Mouse (Mus musculus): ENCODE results near the gene Slc24a3.

DNA sequence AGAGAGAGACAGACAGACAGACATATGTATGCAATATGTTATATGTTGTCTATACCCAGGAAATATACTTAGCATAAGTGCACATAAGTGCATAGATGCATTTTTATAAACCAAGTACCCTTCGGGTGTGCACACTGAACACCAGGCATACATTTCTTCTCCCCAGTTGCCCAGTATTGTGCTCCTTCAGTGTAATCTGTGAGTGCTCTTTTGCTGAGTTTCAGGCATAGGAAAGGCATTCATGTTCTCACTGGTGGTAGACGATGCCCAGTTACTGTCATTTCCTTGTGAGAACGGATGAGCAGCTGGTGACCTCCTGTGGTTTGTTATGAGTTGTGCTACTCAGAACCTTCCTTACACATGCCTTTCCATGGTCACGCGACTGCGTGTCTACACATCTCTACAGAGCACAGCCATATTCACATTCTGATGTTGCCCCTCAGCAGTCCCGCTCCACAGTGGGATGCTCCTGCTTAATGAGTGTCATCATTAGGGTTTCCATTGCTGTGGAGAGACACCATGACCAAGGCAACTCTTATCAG, 29.0 kb downstream of the Slc24a3 start:
- TF ChIP-seq POLR2A (IDR thresholded peaks at IDR 0.05; ENCODE audit: borderline replicate concordance, extremely low read depth, insufficient read depth, insufficient read length, poor library complexity, severe bottlenecking) (no peak), CTCF (IDR thresholded peaks at IDR 0.05; ENCODE audit: borderline replicate concordance, extremely low read depth, insufficient read depth, insufficient read length) (no peak)

Data from brain, embryonic 14.5 days (tissue).